Mouse (Mus musculus): ENCODE measurements at regions not wholly inside any gene's neighbourhood (a gene's known extent, or its start where the extent isn't known, plus 50 kb on each side); places are given as distances from the start of the nearest gene placed in this dataset.

GRCm38 (mm10) chr12:95522052-95522451, 170.0 kb upstream of the Flrt2 start:
- no peaks in the 10 kb centered on the region for H3K9me3 ChIP-seq (replicated peaks)
- DNase-seq (ENCODE audit: low spot score): no peak
- no peaks in the 10 kb centered on the region for H3K4me1 ChIP-seq
- H3K36me3 ChIP-seq: no peaks in the 10 kb centered on the region
- H3K27ac ChIP-seq (replicated peaks): no peak overlapping the region
- 82% methylated on average over 3 of the region's 3 CpGs for WGBS
- H3K27me3 ChIP-seq (ENCODE audit: low read depth, poor library complexity, severe bottlenecking): no peaks in the 10 kb centered on the region
- no peak overlapping the region for H3K4me3 ChIP-seq

- 75% methylated on average over 8 of the region's 8 CpGs for WGBS
- H3K27me3 ChIP-seq (ENCODE audit: low read depth, poor library complexity, severe bottlenecking): no peaks in the 10 kb centered on the region
- H3K4me1 ChIP-seq: no peaks in the 10 kb centered on the region
- no peak for DNase-seq (ENCODE audit: low spot score)
- no peaks in the 10 kb centered on the region for H3K36me3 ChIP-seq
- H3K27ac ChIP-seq (replicated peaks): no peak overlapping the region
- H3K4me3 ChIP-seq: no peak overlapping the region
- no peaks in the 10 kb centered on the region for H3K9me3 ChIP-seq (replicated peaks)
Measured at GRCm38 (mm10) chr12:95533888-95534639, 158.0 kb upstream of the Flrt2 start.

DNA sequence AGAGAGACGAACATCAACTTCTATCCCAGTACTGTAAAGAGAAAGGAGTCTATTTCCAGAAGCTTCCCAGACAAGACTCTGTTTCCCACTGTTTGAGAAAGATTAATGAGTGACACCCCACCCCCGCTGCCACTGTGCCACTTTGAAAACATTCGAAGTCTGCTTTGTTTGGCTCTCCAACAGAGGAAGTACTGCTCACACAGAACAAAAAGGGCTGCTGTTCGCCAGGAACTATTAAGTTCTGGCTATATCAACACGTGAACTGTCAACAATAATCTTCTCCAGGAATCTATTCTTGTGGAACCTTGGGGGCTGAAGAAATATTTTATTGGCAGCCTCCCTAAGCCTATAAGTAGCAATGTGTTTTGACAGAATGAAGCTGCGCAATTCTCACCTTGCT, 144.7 kb upstream of the Flrt2 start:
- WGBS: 60% methylated on average over 6 of the region's 6 CpGs
- peaks cover 8% of the 10 kb centered on the region; the same call in 1 of the 2 replicates for H3K4me1 ChIP-seq
- H3K27ac ChIP-seq (replicated peaks): no peak overlapping the region
- no peak overlapping the region for H3K4me3 ChIP-seq
- no peaks in the 10 kb centered on the region for H3K9me3 ChIP-seq (replicated peaks)
- no peaks in the 10 kb centered on the region for H3K36me3 ChIP-seq
- no peaks in the 10 kb centered on the region for H3K27me3 ChIP-seq (ENCODE audit: low read depth, poor library complexity, severe bottlenecking)
- no peak for DNase-seq (ENCODE audit: low spot score)

- no peak for DNase-seq (ENCODE audit: low spot score)
- WGBS: 98% methylated on average over 3 of the region's 3 CpGs
- H3K27me3 ChIP-seq (ENCODE audit: low read depth, poor library complexity, severe bottlenecking): no peaks in the 10 kb centered on the region
Measured at GRCm38 (mm10) chr12:95553129-95553528, 138.9 kb upstream of the Flrt2 start.

DNA sequence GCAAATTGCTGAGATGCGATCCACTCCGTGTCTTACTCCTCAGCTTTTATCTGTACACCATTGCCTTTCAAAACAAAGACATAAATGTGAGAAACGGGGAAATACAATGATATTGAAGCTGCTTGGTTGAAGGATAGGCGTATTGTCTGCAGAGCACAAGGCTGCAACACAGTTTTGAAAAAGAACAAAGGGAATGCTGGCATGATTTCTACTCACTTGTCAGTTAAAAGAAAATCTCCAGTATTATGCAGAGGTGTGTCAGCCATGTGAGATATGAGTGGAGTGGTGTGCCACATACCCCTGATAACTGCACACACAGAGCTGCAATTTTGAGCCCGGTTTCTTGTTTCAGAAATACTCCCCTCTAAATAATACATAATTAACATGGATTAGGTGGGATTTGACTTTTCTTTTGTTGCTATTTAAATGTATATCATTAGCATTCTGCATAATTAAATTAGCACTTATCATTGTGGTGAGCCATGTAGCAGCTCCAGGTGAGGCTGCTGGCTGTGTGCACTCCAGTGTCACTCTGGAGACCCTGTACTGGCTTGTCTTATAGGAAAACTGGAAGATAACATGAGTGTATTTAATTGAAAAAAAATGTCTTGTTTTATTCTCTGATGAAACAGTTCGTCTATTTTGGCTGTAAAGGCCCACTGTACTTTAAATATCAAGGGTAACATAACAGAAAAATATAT, 133.2 kb upstream of the Flrt2 start:
- Histone ChIP-seq H3K9me3 (replicated peaks) (no peaks in the 10 kb centered on the region), H3K4me1 (peaks cover 4% of the 10 kb centered on the region; the same call in 1 of the 2 replicates), H3K27ac (replicated peaks) (no peak overlapping the region), H3K4me3 (no peak overlapping the region), H3K36me3 (no peaks in the 10 kb centered on the region), H3K27me3 (ENCODE audit: low read depth, poor library complexity, severe bottlenecking) (no peaks in the 10 kb centered on the region)
- no peak for DNase-seq (ENCODE audit: low spot score)
- WGBS: 71% methylated on average over 6 of the region's 6 CpGs

More at GRCm38 (mm10) chr12:95553129-95553528, 138.9 kb upstream of the Flrt2 start:
- H3K27ac ChIP-seq (replicated peaks): no peak overlapping the region
- no peaks in the 10 kb centered on the region for H3K36me3 ChIP-seq
- H3K4me3 ChIP-seq: no peak overlapping the region
- no peaks in the 10 kb centered on the region for H3K4me1 ChIP-seq
- H3K9me3 ChIP-seq (replicated peaks): no peaks in the 10 kb centered on the region

DNA sequence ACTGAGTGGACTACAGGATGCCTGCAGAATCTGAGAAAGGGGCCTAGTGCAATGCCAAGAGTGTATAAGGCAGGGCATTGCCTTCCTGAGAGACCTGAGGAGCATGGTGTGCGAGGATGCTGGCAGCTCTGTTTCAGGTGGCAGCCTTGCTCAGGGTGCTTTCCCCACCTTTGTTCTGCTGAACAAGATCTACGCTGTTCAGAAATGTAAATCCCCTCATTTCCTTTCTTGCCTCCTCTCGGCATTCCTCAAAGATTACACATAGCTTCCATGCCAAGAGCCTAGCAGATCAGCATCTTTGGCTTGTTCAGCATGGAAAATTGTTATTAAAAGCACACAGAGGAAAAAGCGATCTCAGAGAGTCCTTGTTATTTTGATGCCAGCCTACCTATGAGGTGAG, 128.6 kb upstream of the Flrt2 start:
- Histone ChIP-seq H3K4me1 (peaks cover 4% of the 10 kb centered on the region; the same call in 1 of the 2 replicates), H3K27ac (replicated peaks) (no peak overlapping the region), H3K4me3 (no peak overlapping the region), H3K27me3 (ENCODE audit: low read depth, poor library complexity, severe bottlenecking) (no peaks in the 10 kb centered on the region), H3K36me3 (no peaks in the 10 kb centered on the region), H3K9me3 (replicated peaks) (no peaks in the 10 kb centered on the region; the same call in 1 of the 2 replicates)
- 65% methylated on average over 4 of the region's 4 CpGs for WGBS
- no peak for DNase-seq (ENCODE audit: low spot score)

GRCm38 (mm10) chr12:95576772-95577171, 115.3 kb upstream of the Flrt2 start:
- H3K9me3 ChIP-seq (replicated peaks): no peaks in the 10 kb centered on the region
- 95% methylated on average over 3 of the region's 3 CpGs for WGBS
- no peaks in the 10 kb centered on the region for H3K36me3 ChIP-seq
- H3K4me1 ChIP-seq: no peaks in the 10 kb centered on the region
- no peak overlapping the region for H3K4me3 ChIP-seq
- no peaks in the 10 kb centered on the region for H3K27me3 ChIP-seq (ENCODE audit: low read depth, poor library complexity, severe bottlenecking)
- DNase-seq (ENCODE audit: low spot score): no peak
- no peak overlapping the region for H3K27ac ChIP-seq (replicated peaks)

GRCm38 (mm10) chr12:95589011-95589410, 103.0 kb upstream of the Flrt2 start:
- no peak for DNase-seq (ENCODE audit: low spot score)
- no peak overlapping the region for H3K4me3 ChIP-seq

DNA sequence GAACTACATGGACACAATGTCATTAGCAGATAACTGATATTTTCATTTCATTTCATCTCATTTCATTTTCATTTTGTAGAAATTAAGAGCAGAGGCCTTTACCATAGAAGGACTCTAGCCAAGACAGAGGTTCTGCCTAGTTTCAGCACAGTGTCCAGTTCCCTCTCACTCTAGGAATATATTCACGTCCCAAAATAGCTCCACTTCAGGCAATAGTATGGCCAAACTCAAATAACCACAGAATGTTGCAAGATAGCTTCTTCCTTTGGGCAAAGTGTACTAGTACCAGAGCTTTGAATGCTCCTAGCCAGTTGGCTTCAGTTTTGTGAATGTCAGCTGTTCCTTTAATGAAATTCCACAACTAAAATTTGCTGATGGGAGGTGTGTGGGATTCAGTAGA, 72.7 kb upstream of the Flrt2 start:
- Histone ChIP-seq H3K9me3 (replicated peaks) (no peaks in the 10 kb centered on the region), H3K27ac (replicated peaks) (no peak overlapping the region), H3K4me1 (no peaks in the 10 kb centered on the region), H3K4me3 (no peak overlapping the region), H3K27me3 (ENCODE audit: low read depth, poor library complexity, severe bottlenecking) (no peaks in the 10 kb centered on the region), H3K36me3 (no peaks in the 10 kb centered on the region)
- 96% methylated on average over 1 of the region's 1 CpGs for WGBS
- no peak for DNase-seq (ENCODE audit: low spot score)

More at GRCm38 (mm10) chr12:95589011-95589410, 103.0 kb upstream of the Flrt2 start:
- Histone ChIP-seq H3K4me1 (no peaks in the 10 kb centered on the region), H3K9me3 (replicated peaks) (no peaks in the 10 kb centered on the region), H3K27ac (replicated peaks) (no peak overlapping the region), H3K27me3 (ENCODE audit: low read depth, poor library complexity, severe bottlenecking) (no peaks in the 10 kb centered on the region), H3K36me3 (no peaks in the 10 kb centered on the region)

- no peak for DNase-seq (ENCODE audit: low spot score)
- Histone ChIP-seq H3K27me3 (ENCODE audit: low read depth, poor library complexity, severe bottlenecking) (no peaks in the 10 kb centered on the region), H3K4me1 (no peaks in the 10 kb centered on the region), H3K9me3 (replicated peaks) (no peaks in the 10 kb centered on the region), H3K4me3 (no peak overlapping the region), H3K27ac (replicated peaks) (no peak overlapping the region), H3K36me3 (no peaks in the 10 kb centered on the region)
- WGBS: 79% methylated on average over 1 of the region's 1 CpGs
Measured at GRCm38 (mm10) chr12:95631029-95631428, 61.0 kb upstream of the Flrt2 start.

- no peak overlapping the region for H3K27ac ChIP-seq (replicated peaks)
- H3K4me3 ChIP-seq: no peak overlapping the region
- H3K9me3 ChIP-seq (replicated peaks): no peaks in the 10 kb centered on the region
- no peaks in the 10 kb centered on the region for H3K4me1 ChIP-seq
- DNase-seq (ENCODE audit: low spot score): no peak
- H3K27me3 ChIP-seq (ENCODE audit: low read depth, poor library complexity, severe bottlenecking): no peaks in the 10 kb centered on the region
- H3K36me3 ChIP-seq: no peaks in the 10 kb centered on the region
Measured at GRCm38 (mm10) chr12:95636647-95637046, 55.4 kb upstream of the Flrt2 start.

- no peaks in the 10 kb centered on the region for H3K4me1 ChIP-seq
- H3K36me3 ChIP-seq: no peaks in the 10 kb centered on the region
- no peak overlapping the region for H3K4me3 ChIP-seq
- no peaks in the 10 kb centered on the region for H3K9me3 ChIP-seq (replicated peaks)
- no peak overlapping the region for H3K27ac ChIP-seq (replicated peaks)
- H3K27me3 ChIP-seq (ENCODE audit: low read depth, poor library complexity, severe bottlenecking): no peaks in the 10 kb centered on the region
- DNase-seq (ENCODE audit: low spot score): no peak
Measured at GRCm38 (mm10) chr12:95639892-95640291, 52.1 kb upstream of the Flrt2 start.

DNA sequence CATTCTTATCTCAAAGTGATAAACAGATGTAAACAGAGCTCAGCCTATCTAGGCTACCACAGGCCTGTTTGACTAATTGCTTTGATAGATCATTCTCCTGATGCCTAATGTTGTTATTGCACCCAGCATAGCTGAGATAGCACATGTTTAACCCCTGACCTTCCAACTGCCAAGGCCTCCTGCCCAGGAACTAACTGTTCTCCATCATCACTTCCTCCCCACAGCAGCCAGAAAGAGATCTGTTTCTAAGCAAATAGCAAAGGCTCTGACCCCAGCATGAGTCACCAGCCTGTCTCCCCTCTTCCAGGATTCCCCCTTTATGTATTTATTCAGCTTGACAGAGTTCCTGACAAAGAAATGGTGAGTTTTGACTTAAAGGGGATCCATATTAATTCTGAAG, 50.4 kb upstream of the Flrt2 start:
- H3K27ac ChIP-seq (replicated peaks): no peak overlapping the region
- H3K27me3 ChIP-seq (ENCODE audit: low read depth, poor library complexity, severe bottlenecking): no peaks in the 10 kb centered on the region
- H3K36me3 ChIP-seq: no peaks in the 10 kb centered on the region
- H3K9me3 ChIP-seq (replicated peaks): no peaks in the 10 kb centered on the region
- no peak overlapping the region for H3K4me3 ChIP-seq
- peak; percentile 16 for DNase-seq (ENCODE audit: low spot score)
- no peaks in the 10 kb centered on the region for H3K4me1 ChIP-seq

Data from midbrain, embryonic 10.5 days (tissue).